Mouse (Mus musculus): ENCODE data around the gene Map4k2. TPM values are rescaled to one million over a fixed set of nuclear protein-coding genes. Genes with fewer than 3 reads are reported as not detected.

Gene Map4k2
- polyA plus RNA-seq, 1 experiment from 2014 or later: 10.1 TPM

- 84% methylated on average over 10 of the region's 10 CpGs for WGBS (ENCODE audit: insufficient replicate concordance)
- no peak overlapping the region for H3K9ac ChIP-seq (ENCODE audit: low read depth, low read length)
- no peaks in the 10 kb centered on the region for H3K27me3 ChIP-seq (ENCODE audit: control insufficient read depth, insufficient read depth, low read length)
- H3K36me3 ChIP-seq (ENCODE audit: control insufficient read depth, insufficient read depth, low read length): peaks cover 10% of the 10 kb centered on the region
- H3K9me3 ChIP-seq (replicated peaks; ENCODE audit: control insufficient read depth, low read length): no peaks in the 10 kb centered on the region
- no peak overlapping the region for H3K4me3 ChIP-seq (ENCODE audit: low read depth, low read length)
- ATAC-seq (replicated peaks; ENCODE audit: insufficient number of reproducible peaks, low FRiP score, low TSS enrichment): no peak
- no peak overlapping the region for H3K4me2 ChIP-seq
- H3K27ac ChIP-seq (ENCODE audit: low read depth, low read length): no peak overlapping the region
- H3K4me1 ChIP-seq (ENCODE audit: control insufficient read depth, insufficient read depth, low read length): peaks cover 21% of the 10 kb centered on the region
Observed at GRCm38 (mm10) chr19:6346661-6347060, 5.7 kb downstream of the Map4k2 start.

- Histone ChIP-seq H3K36me3 (ENCODE audit: control insufficient read depth, insufficient read depth, low read length) (peaks cover 10% of the 10 kb centered on the region), H3K9ac (ENCODE audit: low read depth, low read length) (no peak overlapping the region), H3K4me1 (ENCODE audit: control insufficient read depth, insufficient read depth, low read length) (peaks cover 17% of the 10 kb centered on the region), H3K27ac (ENCODE audit: low read depth, low read length) (no peak overlapping the region), H3K4me3 (ENCODE audit: low read depth, low read length) (no peak overlapping the region), H3K4me2 (no peak overlapping the region), H3K9me3 (replicated peaks; ENCODE audit: control insufficient read depth, low read length) (no peaks in the 10 kb centered on the region), H3K27me3 (ENCODE audit: control insufficient read depth, insufficient read depth, low read length) (no peaks in the 10 kb centered on the region)
- 91% methylated on average over 4 of the region's 4 CpGs for WGBS (ENCODE audit: insufficient replicate concordance)
- ATAC-seq (replicated peaks; ENCODE audit: insufficient number of reproducible peaks, low FRiP score, low TSS enrichment): no peak
Observed at GRCm38 (mm10) chr19:6347615-6348014, 6.7 kb downstream of the Map4k2 start.

GRCm38 (mm10) chr19:6348717-6349116 is 7.8 kb downstream of the Map4k2 start:
- ATAC-seq (replicated peaks; ENCODE audit: insufficient number of reproducible peaks, low FRiP score, low TSS enrichment): no peak
- H3K9ac ChIP-seq (ENCODE audit: low read depth, low read length): no peak overlapping the region
- 35% methylated on average over 9 of the region's 9 CpGs for WGBS (ENCODE audit: insufficient replicate concordance)
- no peak overlapping the region; the same call in 1 of the 2 replicates for H3K4me2 ChIP-seq
- H3K36me3 ChIP-seq (ENCODE audit: control insufficient read depth, insufficient read depth, low read length): peaks cover 13% of the 10 kb centered on the region
- peaks cover 19% of the 10 kb centered on the region for H3K4me1 ChIP-seq (ENCODE audit: control insufficient read depth, insufficient read depth, low read length)
- H3K27ac ChIP-seq (ENCODE audit: low read depth, low read length): peak overlapping the region; percentile 62
- H3K4me3 ChIP-seq (ENCODE audit: low read depth, low read length): no peak overlapping the region
- no peaks in the 10 kb centered on the region for H3K27me3 ChIP-seq (ENCODE audit: control insufficient read depth, insufficient read depth, low read length)
- H3K9me3 ChIP-seq (replicated peaks; ENCODE audit: control insufficient read depth, low read length): no peaks in the 10 kb centered on the region

GRCm38 (mm10) chr19:6349215-6349983 is 8.5 kb downstream of the Map4k2 start:
- no peaks in the 10 kb centered on the region for H3K27me3 ChIP-seq (ENCODE audit: control insufficient read depth, insufficient read depth, low read length)
- no peak overlapping the region for H3K9ac ChIP-seq (ENCODE audit: low read depth, low read length)
- ATAC-seq (replicated peaks; ENCODE audit: insufficient number of reproducible peaks, low FRiP score, low TSS enrichment): no peak; the same call in 1 of the 2 replicates
- H3K4me3 ChIP-seq (ENCODE audit: low read depth, low read length): no peak overlapping the region
- H3K9me3 ChIP-seq (replicated peaks; ENCODE audit: control insufficient read depth, low read length): no peaks in the 10 kb centered on the region
- H3K27ac ChIP-seq (ENCODE audit: low read depth, low read length): peak overlapping the region; percentile 62
- H3K4me1 ChIP-seq (ENCODE audit: control insufficient read depth, insufficient read depth, low read length): peaks cover 19% of the 10 kb centered on the region
- H3K36me3 ChIP-seq (ENCODE audit: control insufficient read depth, insufficient read depth, low read length): peaks cover 13% of the 10 kb centered on the region
- 32% methylated on average over 14 of the region's 14 CpGs for WGBS (ENCODE audit: insufficient replicate concordance)
- peak overlapping the region; percentile 22 for H3K4me2 ChIP-seq

GRCm38 (mm10) chr19:6351431-6352106 is 10.6 kb downstream of the Map4k2 start:
- Histone ChIP-seq H3K4me3 (ENCODE audit: low read depth, low read length) (no peak overlapping the region), H3K27me3 (ENCODE audit: control insufficient read depth, insufficient read depth, low read length) (no peaks in the 10 kb centered on the region), H3K9ac (ENCODE audit: low read depth, low read length) (no peak overlapping the region), H3K4me1 (ENCODE audit: control insufficient read depth, insufficient read depth, low read length) (peaks cover 17% of the 10 kb centered on the region), H3K27ac (ENCODE audit: low read depth, low read length) (no peak overlapping the region), H3K36me3 (ENCODE audit: control insufficient read depth, insufficient read depth, low read length) (peaks cover 5% of the 10 kb centered on the region; the same call in 1 of the 2 replicates), H3K4me2 (no peak overlapping the region), H3K9me3 (replicated peaks; ENCODE audit: control insufficient read depth, low read length) (no peaks in the 10 kb centered on the region)
- ATAC-seq (replicated peaks; ENCODE audit: insufficient number of reproducible peaks, low FRiP score, low TSS enrichment): no peak
- 62% methylated on average over 14 of the region's 14 CpGs for WGBS (ENCODE audit: insufficient replicate concordance)

- H3K9ac ChIP-seq (ENCODE audit: low read depth, low read length): no peak overlapping the region
- no peak overlapping the region for H3K27ac ChIP-seq (ENCODE audit: low read depth, low read length)
- peaks cover 16% of the 10 kb centered on the region for H3K4me1 ChIP-seq (ENCODE audit: control insufficient read depth, insufficient read depth, low read length)
- ATAC-seq (replicated peaks; ENCODE audit: insufficient number of reproducible peaks, low FRiP score, low TSS enrichment): no peak
- WGBS (ENCODE audit: insufficient replicate concordance): 91% methylated on average over 2 of the region's 2 CpGs
- no peaks in the 10 kb centered on the region for H3K27me3 ChIP-seq (ENCODE audit: control insufficient read depth, insufficient read depth, low read length)
- H3K4me3 ChIP-seq (ENCODE audit: low read depth, low read length): no peak overlapping the region
- H3K4me2 ChIP-seq: no peak overlapping the region
- H3K9me3 ChIP-seq (replicated peaks; ENCODE audit: control insufficient read depth, low read length): no peaks in the 10 kb centered on the region
- H3K36me3 ChIP-seq (ENCODE audit: control insufficient read depth, insufficient read depth, low read length): peaks cover 2% of the 10 kb centered on the region; the same call in 1 of the 2 replicates
Observed at GRCm38 (mm10) chr19:6352107-6352505, 11.2 kb downstream of the Map4k2 start.

- Histone ChIP-seq H3K27ac (ENCODE audit: low read depth, low read length) (no peak overlapping the region), H3K36me3 (ENCODE audit: control insufficient read depth, insufficient read depth, low read length) (0 out of 2 replicates have a peak, but pooled peaks cover 2% of the 10 kb centered on the region), H3K4me3 (ENCODE audit: low read depth, low read length) (no peak overlapping the region), H3K9ac (ENCODE audit: low read depth, low read length) (no peak overlapping the region), H3K9me3 (replicated peaks; ENCODE audit: control insufficient read depth, low read length) (no peaks in the 10 kb centered on the region), H3K27me3 (ENCODE audit: control insufficient read depth, insufficient read depth, low read length) (no peaks in the 10 kb centered on the region), H3K4me2 (no peak overlapping the region), H3K4me1 (ENCODE audit: control insufficient read depth, insufficient read depth, low read length) (peaks cover 10% of the 10 kb centered on the region)
- ATAC-seq (replicated peaks; ENCODE audit: insufficient number of reproducible peaks, low FRiP score, low TSS enrichment): 0 out of 2 replicates have a peak, but pooled peaks have one; percentile 18
- WGBS (ENCODE audit: insufficient replicate concordance): 74% methylated on average over 7 of the region's 7 CpGs
Observed at GRCm38 (mm10) chr19:6354030-6354429, 13.1 kb downstream of the Map4k2 start.

GRCm38 (mm10) chr19:6361291-6361690 is 20.4 kb downstream of the Map4k2 start:
- WGBS (ENCODE audit: insufficient replicate concordance): 88% methylated on average over 3 of the region's 3 CpGs
- Histone ChIP-seq H3K4me2 (no peak overlapping the region), H3K27me3 (ENCODE audit: control insufficient read depth, insufficient read depth, low read length) (no peaks in the 10 kb centered on the region), H3K9me3 (replicated peaks; ENCODE audit: control insufficient read depth, low read length) (no peaks in the 10 kb centered on the region), H3K4me3 (ENCODE audit: low read depth, low read length) (no peak overlapping the region), H3K36me3 (ENCODE audit: control insufficient read depth, insufficient read depth, low read length) (peaks cover 11% of the 10 kb centered on the region), H3K9ac (ENCODE audit: low read depth, low read length) (no peak overlapping the region), H3K4me1 (ENCODE audit: control insufficient read depth, insufficient read depth, low read length) (peaks cover 5% of the 10 kb centered on the region), H3K27ac (ENCODE audit: low read depth, low read length) (no peak overlapping the region)
- ATAC-seq (replicated peaks; ENCODE audit: insufficient number of reproducible peaks, low FRiP score, low TSS enrichment): no peak
